Mouse (Mus musculus) testis, adult 2 months (tissue): ENCODE data around the gene Tbx4.

Source experiments
- CTCF ChIP-seq: fragments of 200-500 bp; IDR thresholded peaks from 2 replicates; pipeline ENCODE4 v1.5.1; 2012; ENCODE audit warnings: low read depth, mild to moderate bottlenecking, inconsistent platforms, low read length, moderate library complexity; ENCODE audit not compliant: control insufficient read depth, insufficient read depth, insufficient replicate concordance
- POLR2A ChIP-seq: fragments of 200-500 bp; IDR thresholded peaks from 2 replicates; pipeline ENCODE4 v1.6.1; 2012; ENCODE audit warnings: low read depth, mild to moderate bottlenecking, inconsistent platforms, low read length, moderate library complexity; ENCODE audit not compliant: control insufficient read depth

GRCm38 (mm10) chr11:85928106-85928505 lies 41.9 kb downstream of the Tbx4 start:
- TF ChIP-seq CTCF (no peak), POLR2A (no peak)
